Mouse (Mus musculus) left cerebral cortex, adult 2 months (tissue): ENCODE data around the gene Ercc8. TPM values are rescaled to one million over a fixed set of nuclear protein-coding genes. Genes with fewer than 3 reads are reported as not detected.

Source experiments
- DNase-seq, 2 experiments: peaks; one replicate each; pipeline ENCODE4 v3.0.0; 2021 to 2022; ENCODE audit warnings: low spot score in 2 of 2, mixed read lengths in 1 of 2; ENCODE audit errors: extremely low spot score in 1 of 2
- H3K27ac ChIP-seq: fragments of 200-600 bp; 2 replicates; pipeline ENCODE4 v1.8.1; 2022
- H3K4me3 ChIP-seq: fragments of 200-600 bp; 2 replicates; pipeline ENCODE4 v1.8.1; 2022
- CTCF ChIP-seq: fragments of 200-600 bp; IDR thresholded peaks from 2 replicates; pipeline ENCODE4 v1.8.1; 2022; ENCODE audit warnings: antibody characterized with exemption, mild to moderate bottlenecking, moderate library complexity
- intact Hi-C: fragments of 180-260 bp; cut with DNase I; formaldehyde crosslinking; loops from one replicate; pipeline ENCODE4 v1.15.1; 2025
- total RNA-seq, 2 experiments: library from RNA; stranded (reverse); gene quantifications; 2 replicates each; pipeline ENCODE4 v1.2.3; 2021

Gene Ercc8
- total RNA-seq, 2 experiments from 2014 or later, result 17.5 to 19.9 TPM

- intact Hi-C loops, result no loop called here
- Histone ChIP-seq H3K27ac (no peak overlapping the region), H3K4me3 (no peak overlapping the region)
- DNase-seq, result no peak
- TF ChIP-seq CTCF, result no peak
Observed at GRCm38 (mm10) chr13:108204857-108205256, 46.3 kb downstream of the Ercc8 start.

GRCm38 (mm10) chr13:108207447-108207846 lies 48.9 kb downstream of the Ercc8 start:
- no peak for TF ChIP-seq CTCF
- no peak overlapping the region for H3K4me3 ChIP-seq
- H3K27ac ChIP-seq, result no peak overlapping the region
- no peak for DNase-seq
- intact Hi-C loops, result no loop called here

- intact Hi-C loops, result no loop called here
- H3K4me3 ChIP-seq, result no peak overlapping the region
Observed at GRCm38 (mm10) chr13:108208090-108208489, 49.6 kb downstream of the Ercc8 start.

GRCm38 (mm10) chr13:108210960-108211359 lies 52.4 kb downstream of the Ercc8 start:
- Histone ChIP-seq H3K27ac (no peak overlapping the region), H3K4me3 (no peak overlapping the region)
- TF ChIP-seq CTCF, result no peak
- DNase-seq, result no peak
- intact Hi-C loops, result no loop called here

More at GRCm38 (mm10) chr13:108208090-108208489, 49.6 kb downstream of the Ercc8 start:
- H3K27ac ChIP-seq, result no peak overlapping the region
- no peak for DNase-seq
- no peak for TF ChIP-seq CTCF

- no peak for TF ChIP-seq CTCF
Observed at GRCm38 (mm10) chr13:108212397-108213018, 54.0 kb downstream of the Ercc8 start.

GRCm38 (mm10) chr13:108214081-108214484 lies 55.6 kb downstream of the Ercc8 start, which contains the start of gene Elovl7:
Gene Elovl7, plus strand, starts transcription at chr13:108214404.
- DNase-seq, result peak; percentile 84 to 86
- Histone ChIP-seq H3K4me3 (peak within 1 kb of the TSS; percentile 80), H3K27ac (peak within 1 kb of the TSS; percentile 72)
- TF ChIP-seq CTCF, result peak; percentile 45
- intact Hi-C loops, result loop anchor here (1.0 kb wide), 1 partner anchor 102 kb away; the partner anchor contains the start of gene Depdc1b

More at GRCm38 (mm10) chr13:108212397-108213018, 54.0 kb downstream of the Ercc8 start:
- H3K4me3 ChIP-seq, result no peak overlapping the region
- H3K27ac ChIP-seq, result no peak overlapping the region
- no peak for DNase-seq
- intact Hi-C loops, result no loop called here

GRCm38 (mm10) chr13:108214485-108215107 lies 56.1 kb downstream of the Ercc8 start:
- Histone ChIP-seq H3K4me3 (peak overlapping the region; percentile 80), H3K27ac (peak overlapping the region; percentile 72)
- TF ChIP-seq CTCF, result no peak
- DNase-seq, result peak; percentile 19 to 25
- intact Hi-C loops, result loop anchor here (1.0 kb wide), 1 partner anchor 102 kb away; the partner anchor contains the start of gene Depdc1b

GRCm38 (mm10) chr13:108215231-108215780 lies 56.8 kb downstream of the Ercc8 start:
- DNase-seq, result no peak
- H3K4me3 ChIP-seq, result peak overlapping the region; percentile 80
- H3K27ac ChIP-seq, result peak overlapping the region; percentile 72
- intact Hi-C loops, result no loop called here
- no peak for TF ChIP-seq CTCF

GRCm38 (mm10) chr13:108219773-108220172 lies 61.2 kb downstream of the Ercc8 start:
- Histone ChIP-seq H3K27ac (no peak overlapping the region), H3K4me3 (no peak overlapping the region)
- intact Hi-C loops, result no loop called here
- no peak for TF ChIP-seq CTCF
- no peak for DNase-seq

- no peak for TF ChIP-seq CTCF
Observed at GRCm38 (mm10) chr13:108229191-108229590, 70.7 kb downstream of the Ercc8 start.

GRCm38 (mm10) chr13:108229634-108230330 lies 71.3 kb downstream of the Ercc8 start:
- H3K4me3 ChIP-seq, result no peak overlapping the region
- TF ChIP-seq CTCF, result no peak
- no peak overlapping the region for H3K27ac ChIP-seq
- intact Hi-C loops, result no loop called here
- no peak for DNase-seq

More at GRCm38 (mm10) chr13:108229191-108229590, 70.7 kb downstream of the Ercc8 start:
- no peak for DNase-seq
- Histone ChIP-seq H3K4me3 (no peak overlapping the region), H3K27ac (no peak overlapping the region)
- intact Hi-C loops, result no loop called here

GRCm38 (mm10) chr13:108240012-108240411 lies 81.5 kb downstream of the Ercc8 start:
- H3K27ac ChIP-seq, result no peak overlapping the region
- H3K4me3 ChIP-seq, result no peak overlapping the region
- no peak for TF ChIP-seq CTCF
- no peak for DNase-seq
- intact Hi-C loops, result no loop called here
